Mouse (Mus musculus): ENCODE data around the gene Rpl29. TPM values are rescaled to one million over a fixed set of nuclear protein-coding genes. Genes with fewer than 3 reads are reported as not detected.

The Rpl29 gene
- 538 and 675 TPM in 2 replicates for polyA plus RNA-seq (2012; rRNA removed)

DNA sequence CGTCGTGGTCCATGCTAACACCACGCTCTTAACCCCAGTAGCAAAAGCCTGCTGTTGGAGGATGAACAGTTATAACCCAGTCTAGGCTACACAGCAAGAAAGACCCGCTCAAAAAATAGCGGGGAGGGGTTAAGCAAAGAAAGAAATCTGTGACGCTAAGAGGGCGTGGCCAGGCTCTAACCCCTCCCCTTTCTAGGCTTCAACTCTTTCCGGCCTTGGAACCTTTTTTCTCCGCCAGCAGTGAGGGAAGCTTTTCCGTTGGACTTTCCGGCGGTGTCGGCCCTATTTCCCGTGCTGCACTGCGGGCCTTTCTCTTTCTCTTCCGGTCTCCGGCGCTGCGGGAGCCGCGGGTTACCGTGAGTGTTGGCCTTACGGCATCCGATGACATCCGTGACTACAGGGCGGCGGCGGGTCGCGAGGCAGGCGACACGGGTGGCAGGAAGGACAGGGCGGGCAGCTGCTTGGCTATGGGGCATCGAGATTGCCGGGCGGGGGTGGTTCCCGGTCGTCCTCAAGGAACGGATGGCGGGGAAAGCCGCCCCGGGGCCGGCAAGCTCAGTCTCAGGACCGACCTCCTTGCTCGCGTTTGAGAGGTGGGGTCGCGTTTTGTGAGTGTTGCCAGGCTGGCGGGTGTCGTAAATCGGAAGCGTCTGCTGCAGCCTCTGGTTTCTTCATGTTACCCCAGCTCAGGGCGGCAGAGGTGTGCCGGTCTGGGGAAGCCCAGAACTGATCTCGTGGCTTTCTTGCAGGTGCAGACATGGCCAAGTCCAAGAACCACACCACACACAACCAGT, at the start of gene Rpl29:
Gene Rpl29 (plus strand): TSS at position 234 of the 794 bp plus-strand sequence.

DNA sequence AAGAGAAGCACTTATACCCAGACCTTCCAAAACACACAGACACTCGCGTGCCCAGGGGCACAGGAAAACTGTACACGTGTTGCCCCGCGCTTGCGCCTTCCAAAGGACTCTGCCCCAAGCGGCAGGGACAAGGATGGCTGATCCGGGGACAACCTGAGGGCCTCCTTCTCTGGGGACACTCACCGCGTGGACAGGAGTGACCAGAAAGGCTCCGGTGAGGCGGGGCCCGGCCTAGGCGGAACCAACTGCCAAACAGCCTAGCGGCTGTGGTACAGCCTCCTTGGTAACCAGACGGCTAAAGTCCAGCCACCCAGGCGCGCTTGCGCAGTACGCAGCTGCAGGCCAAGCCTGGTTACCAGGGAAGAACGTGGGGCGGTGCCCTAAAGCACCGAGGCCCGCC, 18.1 kb downstream of the Rpl29 start, which contains the start of the genes Abhd14b and Abhd14a:
Gene Abhd14b (plus strand): TSS at position 112 of the 400 bp plus-strand sequence.
Gene Abhd14a (minus strand): TSS at position 331 of the 400 bp plus-strand sequence.

DNA sequence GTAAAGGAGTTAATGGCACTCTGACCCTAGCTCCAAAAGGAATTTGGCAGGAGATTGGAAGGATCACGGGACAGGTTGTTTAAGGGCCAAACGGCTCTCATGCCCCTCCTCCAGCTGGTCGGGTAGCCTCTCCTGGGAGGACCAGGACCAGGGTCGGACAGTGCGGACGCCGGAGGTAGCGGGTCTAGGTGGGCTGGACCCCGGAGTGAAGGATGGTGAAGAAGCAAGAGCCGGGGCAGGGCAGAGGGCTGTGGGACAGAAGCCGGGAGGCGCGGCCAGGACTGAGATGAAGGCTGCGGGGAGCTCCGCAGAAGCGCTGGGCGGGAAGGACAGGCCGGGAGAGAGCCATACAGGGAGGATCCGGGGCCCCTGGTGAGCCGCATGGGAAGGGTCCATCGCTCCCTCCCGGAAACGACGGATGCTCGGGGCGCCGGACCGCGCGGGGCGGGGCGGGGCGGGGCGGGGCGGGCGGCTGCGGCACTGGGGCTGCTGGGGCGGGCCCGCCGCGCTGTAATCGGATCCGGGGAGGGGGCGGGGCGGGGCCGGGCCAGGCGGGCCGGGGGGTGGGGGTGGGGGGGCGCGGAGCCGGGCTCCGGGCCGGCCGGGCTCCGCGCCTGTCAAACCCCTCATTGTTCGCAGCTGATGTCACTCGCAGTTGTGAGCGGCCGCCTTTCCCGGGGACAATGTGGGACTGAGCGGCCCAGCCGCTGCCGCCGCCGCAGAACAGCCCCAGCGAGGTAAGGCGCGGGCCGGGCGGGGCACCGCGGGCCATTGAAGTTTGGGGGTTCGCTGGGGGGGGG, 24.2 kb downstream of the Rpl29 start, which contains the start of gene Pcbp4:
Gene Pcbp4 (plus strand): TSS at position 21 of the 800 bp plus-strand sequence.

GRCm38 (mm10) chr9:106465571-106466200, 36.4 kb downstream of the Rpl29 start, which contains the start of gene Gpr62:
TSS of gene Gpr62 (minus strand) at chr9:106465938.

GRCm38 (mm10) chr9:106475663-106476001, 46.4 kb downstream of the Rpl29 start, which contains the start of gene Rrp9:
TSS of gene Rrp9 (plus strand) at chr9:106475963.

GRCm38 (mm10) chr9:106476924-106477484, 47.8 kb downstream of the Rpl29 start, which contains the start of gene Parp3:
TSS of gene Parp3 (minus strand) at chr9:106476949.

Other genes starting within 250 kb of the Rpl29 start
- gene Ppm1m, start 229.7 kb upstream of the Rpl29 start, polyA plus RNA-seq (2012; rRNA removed), result 84.9 and 96.8 TPM in 2 replicates
- gene Twf2, start 226.3 kb upstream of the Rpl29 start, polyA plus RNA-seq (2012; rRNA removed), result 55.4 and 61.1 TPM in 2 replicates
- gene Tlr9, start 206.9 kb upstream of the Rpl29 start, polyA plus RNA-seq (2012; rRNA removed), result 5.0 and 6.7 TPM in 2 replicates
- gene Alas1, start 180.8 kb upstream of the Rpl29 start, polyA plus RNA-seq (2012; rRNA removed), result 302 and 333 TPM in 2 replicates
- gene Poc1a, start 148.4 kb upstream of the Rpl29 start, polyA plus RNA-seq (2012; rRNA removed), result 15.8 and 20.8 TPM in 2 replicates
- 97.9 and 108 TPM in 2 replicates for gene Dusp7, start 60.8 kb upstream of the Rpl29 start, polyA plus RNA-seq (2012; rRNA removed)
- gene Acy1, start 8.9 kb downstream of the Rpl29 start, polyA plus RNA-seq (2012; rRNA removed), result 12.2 and 14.4 TPM in 2 replicates
- 82.2 and 85.2 TPM in 2 replicates for gene Abhd14b, start 18.0 kb downstream of the Rpl29 start, polyA plus RNA-seq (2012; rRNA removed)
- gene Abhd14a, start 18.2 kb downstream of the Rpl29 start, polyA plus RNA-seq (2012; rRNA removed), result 51.4 and 72.2 TPM in 2 replicates
- gene Pcbp4, start 23.8 kb downstream of the Rpl29 start, polyA plus RNA-seq (2012; rRNA removed), result 111 and 115 TPM in 2 replicates
- 0.51 and 1.4 TPM in 2 replicates for gene Gpr62, start 36.5 kb downstream of the Rpl29 start, polyA plus RNA-seq (2012; rRNA removed)
- gene Rrp9, start 46.5 kb downstream of the Rpl29 start, polyA plus RNA-seq (2012; rRNA removed), result 53.8 and 62.4 TPM in 2 replicates
- gene Parp3, start 47.5 kb downstream of the Rpl29 start, polyA plus RNA-seq (2012; rRNA removed), result 47.6 and 53.3 TPM in 2 replicates
- 0.41 TPM in 1 of 2 replicates, not detected in the other for gene Iqcf1, start 70.5 kb downstream of the Rpl29 start, polyA plus RNA-seq (2012; rRNA removed)
- gene Iqcf5, start 85.1 kb downstream of the Rpl29 start, polyA plus RNA-seq (2012; rRNA removed), result not detected in 2 replicates
- not detected in 2 replicates for gene Iqcf3, start 132.2 kb downstream of the Rpl29 start, polyA plus RNA-seq (2012; rRNA removed)
- gene Iqcf4, start 141.5 kb downstream of the Rpl29 start, polyA plus RNA-seq (2012; rRNA removed), result not detected in 2 replicates
- gene Iqcf6, start 197.1 kb downstream of the Rpl29 start, polyA plus RNA-seq (2012; rRNA removed), result not detected in 2 replicates
- 6.0 and 10.2 TPM in 2 replicates for gene Grm2, start 226.6 kb downstream of the Rpl29 start, polyA plus RNA-seq (2012; rRNA removed)

All from ovary, adult 2 months (tissue).